Mouse (Mus musculus): ENCODE data around the gene Snd1.

Snd1 gene

GRCm38 (mm10) chr6:28867516-28868251 lies 392.7 kb downstream of the Snd1 start:
- DNase-seq (ENCODE audit: low read depth): no peak

GRCm38 (mm10) chr6:28871725-28872420 lies 396.9 kb downstream of the Snd1 start:
- no peak for DNase-seq (ENCODE audit: low read depth)

GRCm38 (mm10) chr6:28872421-28872795 lies 397.5 kb downstream of the Snd1 start:
- DNase-seq (ENCODE audit: low read depth): no peak

DNA sequence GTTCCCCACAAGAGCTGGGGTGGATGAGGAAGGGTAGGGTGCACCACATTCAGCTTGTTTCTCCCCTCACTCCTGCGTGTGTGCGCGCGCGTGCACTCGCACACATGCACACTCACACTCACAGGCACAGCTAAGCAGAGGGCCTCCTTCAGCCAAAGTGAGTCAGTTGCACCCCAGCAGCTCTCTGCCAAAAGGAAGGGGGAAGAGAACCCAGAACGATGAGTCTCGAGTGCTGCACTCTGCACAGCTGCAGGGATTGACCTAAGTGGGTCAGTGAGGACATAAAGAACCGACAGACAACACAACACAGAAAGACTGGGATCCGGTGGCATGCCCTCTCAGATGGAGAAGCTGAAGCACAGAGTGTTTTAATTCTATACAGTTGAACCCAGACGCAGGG lies 399.1 kb downstream of the Snd1 start:
- no peak for DNase-seq (ENCODE audit: low read depth)

DNA sequence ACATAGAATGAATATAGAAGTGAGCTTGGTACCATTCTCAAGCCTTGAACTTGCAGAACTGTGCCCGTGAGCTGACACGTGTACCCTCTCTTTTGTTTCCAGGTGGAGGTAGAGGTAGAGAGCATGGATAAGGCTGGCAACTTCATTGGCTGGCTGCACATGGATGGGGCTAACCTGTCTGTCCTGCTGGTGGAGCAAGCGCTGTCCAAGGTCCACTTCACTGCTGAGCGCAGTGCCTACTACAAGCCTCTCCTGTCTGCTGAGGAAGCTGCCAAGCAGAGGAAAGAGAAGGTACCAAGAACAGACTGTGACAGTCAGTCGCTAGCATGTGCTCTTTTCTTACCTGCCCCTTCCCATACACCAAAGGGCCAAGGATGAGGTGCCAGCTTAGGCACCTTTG lies 399.8 kb downstream of the Snd1 start:
- no peak for DNase-seq (ENCODE audit: low read depth)

- DNase-seq (ENCODE audit: low read depth): no peak
Observed at GRCm38 (mm10) chr6:28875333-28875732, 400.4 kb downstream of the Snd1 start.

DNA sequence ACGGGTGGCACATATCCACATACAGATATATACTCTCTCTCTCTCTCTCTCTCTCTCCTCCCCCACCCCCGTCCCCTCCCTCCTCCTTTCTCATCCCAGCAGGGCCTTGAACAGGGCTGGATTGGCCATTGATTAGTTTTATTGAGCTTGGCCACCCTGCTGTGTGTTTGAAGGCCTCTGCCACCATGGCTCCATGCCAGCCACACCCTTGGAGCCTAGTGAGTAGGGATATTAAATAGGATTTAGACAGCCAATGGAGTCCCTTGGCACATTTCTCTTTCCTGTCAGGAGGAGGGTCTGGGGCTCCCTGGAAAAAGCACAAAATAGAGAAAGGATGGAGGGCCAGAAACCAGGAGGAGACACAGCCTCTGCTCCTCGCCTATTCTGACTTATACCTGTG lies 401.6 kb downstream of the Snd1 start:
- no peak for DNase-seq (ENCODE audit: low read depth)

- DNase-seq (ENCODE audit: low read depth): peak; percentile 17
Observed at GRCm38 (mm10) chr6:28877945-28878666, 403.2 kb downstream of the Snd1 start.

- no peak for DNase-seq (ENCODE audit: low read depth)
Observed at GRCm38 (mm10) chr6:28879315-28879714, 404.4 kb downstream of the Snd1 start.

DNA sequence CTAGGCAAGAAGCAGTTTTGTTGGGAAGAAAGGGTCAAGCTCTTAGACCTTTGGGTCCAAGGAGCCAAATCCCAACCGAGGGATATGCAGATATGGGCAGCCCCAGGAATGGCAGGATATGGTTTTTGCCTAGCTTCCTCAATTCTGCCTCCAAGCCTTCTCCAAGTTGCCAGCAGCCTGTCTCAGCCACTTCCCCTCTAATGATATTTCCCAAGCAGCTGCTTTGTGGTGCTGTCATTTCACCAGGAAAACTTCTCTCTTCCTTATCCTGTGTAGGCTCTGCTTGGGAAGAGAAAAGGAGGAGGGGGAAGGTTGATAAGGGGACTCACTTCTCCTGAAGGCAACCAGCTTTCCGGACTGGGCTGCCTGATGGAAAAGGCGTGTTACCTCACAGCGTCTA lies 406.0 kb downstream of the Snd1 start:
- no peak for DNase-seq (ENCODE audit: low read depth)

GRCm38 (mm10) chr6:28883518-28883917 lies 408.6 kb downstream of the Snd1 start:
- DNase-seq (ENCODE audit: low read depth): no peak

- DNase-seq (ENCODE audit: low read depth): no peak
Observed at GRCm38 (mm10) chr6:28886724-28887440, 411.9 kb downstream of the Snd1 start.

- DNase-seq (ENCODE audit: low read depth): no peak
Observed at GRCm38 (mm10) chr6:28890426-28890825, 415.5 kb downstream of the Snd1 start.

DNA sequence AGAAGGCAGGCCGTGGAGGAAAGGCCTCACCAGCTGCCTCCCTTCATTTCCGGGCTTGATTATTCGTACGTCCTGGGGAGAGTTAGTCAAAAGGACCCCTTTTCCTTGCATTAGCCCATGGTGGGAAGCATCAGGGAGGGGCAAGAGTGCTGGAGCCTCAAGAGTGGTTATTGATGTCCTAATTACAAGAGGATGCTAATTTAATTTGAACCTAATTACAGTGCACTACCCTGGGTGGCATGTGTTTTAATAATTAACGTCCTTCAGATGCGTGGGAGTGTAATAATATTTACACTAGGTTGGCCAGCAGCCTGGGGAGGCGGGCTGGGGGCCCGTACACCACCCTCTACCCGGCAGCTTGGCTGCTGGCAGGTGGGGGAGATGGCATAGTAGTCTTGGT lies 416.5 kb downstream of the Snd1 start:
- DNase-seq (ENCODE audit: low read depth): no peak

- no peak for DNase-seq (ENCODE audit: low read depth)
Observed at GRCm38 (mm10) chr6:28895004-28895515, 420.1 kb downstream of the Snd1 start.

GRCm38 (mm10) chr6:28895726-28896125 lies 420.8 kb downstream of the Snd1 start:
- DNase-seq (ENCODE audit: low read depth): no peak

DNA sequence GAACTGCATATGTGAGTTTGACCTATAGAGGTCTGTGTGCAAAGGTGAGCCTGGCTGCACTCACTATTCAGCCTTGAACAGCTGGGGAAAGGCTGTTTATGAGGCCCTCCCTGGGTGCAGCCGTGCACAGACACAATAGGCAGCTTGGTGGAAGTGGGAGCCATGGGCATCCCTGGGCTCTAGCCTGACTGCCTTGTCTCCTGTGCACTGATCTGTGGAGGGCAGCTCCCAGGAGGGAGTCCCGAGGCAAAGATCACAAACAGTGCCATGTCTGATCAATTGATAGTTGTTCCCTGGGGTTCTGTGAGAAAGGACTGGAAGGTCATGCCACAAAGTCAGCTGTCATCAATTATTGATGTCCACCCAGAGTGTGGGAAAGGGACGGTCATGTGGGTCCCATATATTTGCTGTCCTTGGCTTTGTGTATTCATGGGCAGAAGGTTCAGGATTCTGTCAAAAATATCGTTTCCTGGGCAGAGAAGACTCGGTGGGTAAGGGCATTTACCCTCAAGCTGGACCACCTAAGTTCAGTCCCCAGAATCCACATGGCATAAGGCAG lies 421.9 kb downstream of the Snd1 start:
- no peak for DNase-seq (ENCODE audit: low read depth)

- DNase-seq (ENCODE audit: low read depth): no peak
Observed at GRCm38 (mm10) chr6:28897326-28898085, 422.6 kb downstream of the Snd1 start.

- DNase-seq (ENCODE audit: low read depth): peak; percentile 51
Observed at GRCm38 (mm10) chr6:28898836-28899235, 423.9 kb downstream of the Snd1 start.

GRCm38 (mm10) chr6:28902573-28902972 lies 427.6 kb downstream of the Snd1 start:
- DNase-seq (ENCODE audit: low read depth): no peak

DNA sequence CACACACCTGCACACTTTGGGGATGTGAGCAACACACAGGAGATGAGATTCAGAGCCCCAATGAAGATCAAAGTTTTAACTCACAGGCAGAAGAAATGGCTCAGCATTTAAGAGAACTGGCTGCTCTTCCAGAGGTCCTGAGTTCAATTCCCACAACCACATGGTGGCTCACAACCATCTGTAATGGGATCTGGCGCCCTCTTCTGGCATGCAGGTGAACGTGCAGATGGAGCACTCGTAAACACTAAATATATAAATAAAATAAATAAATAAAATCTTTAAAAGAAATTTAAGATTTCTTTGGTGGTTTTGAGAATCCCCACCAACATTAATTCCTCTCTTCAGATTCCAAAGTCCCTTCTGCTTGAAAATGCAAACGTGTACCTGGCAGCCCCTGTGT lies 429.5 kb downstream of the Snd1 start:
- DNase-seq (ENCODE audit: low read depth): no peak
